Mouse (Mus musculus) spleen, embryonic (tissue): ENCODE measurements around the gene Hpd.

ENCODE experiments used
- CTCF ChIA-PET: fragments of 350-600 bp; sonication (Branson Sonifier 250); formaldehyde crosslinking; loops from one replicate; lab custom pipeline; 2022; lab: Charles Lee

The Hpd gene

DNA sequence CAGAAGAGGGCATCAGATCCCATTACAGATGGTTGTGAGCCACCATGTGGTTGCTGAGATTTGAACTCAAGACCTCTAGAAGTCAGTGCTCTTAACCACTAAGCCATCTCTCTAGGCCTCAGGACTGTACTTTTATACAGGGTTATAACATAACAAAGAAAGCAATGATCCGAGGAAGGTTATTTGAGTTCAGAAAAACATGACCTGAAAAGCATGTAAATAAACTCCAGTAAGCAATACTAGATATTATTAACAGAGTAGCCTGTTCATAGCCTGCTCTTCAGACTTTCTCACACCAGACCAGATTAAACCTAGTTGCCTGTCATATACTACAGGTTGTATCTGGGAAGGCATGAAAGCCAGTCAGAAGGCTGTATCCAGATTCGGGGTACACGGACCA lies 4.8 kb upstream of the Hpd start:
- CTCF ChIA-PET: no interaction called here

DNA sequence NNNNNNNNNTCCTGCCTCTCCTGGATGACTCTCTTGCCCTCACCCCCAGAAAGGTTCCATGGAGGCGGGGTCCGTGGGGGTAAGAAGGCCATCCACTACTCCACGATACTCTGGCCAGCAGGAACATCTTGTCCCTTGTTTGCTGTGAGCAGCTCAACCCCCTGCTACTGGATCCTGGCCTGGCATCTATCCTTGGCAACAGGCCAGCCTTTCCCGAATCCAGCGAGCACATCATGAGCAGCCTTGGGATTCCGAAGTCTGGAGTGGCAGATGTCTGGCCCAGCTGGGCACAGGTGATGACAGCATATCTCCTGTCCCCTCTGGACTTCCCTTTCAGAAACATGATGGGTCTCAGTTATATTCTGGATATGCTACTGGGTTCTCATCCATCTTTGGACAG lies 3.4 kb upstream of the Hpd start:
- CTCF ChIA-PET: no interaction called here

DNA sequence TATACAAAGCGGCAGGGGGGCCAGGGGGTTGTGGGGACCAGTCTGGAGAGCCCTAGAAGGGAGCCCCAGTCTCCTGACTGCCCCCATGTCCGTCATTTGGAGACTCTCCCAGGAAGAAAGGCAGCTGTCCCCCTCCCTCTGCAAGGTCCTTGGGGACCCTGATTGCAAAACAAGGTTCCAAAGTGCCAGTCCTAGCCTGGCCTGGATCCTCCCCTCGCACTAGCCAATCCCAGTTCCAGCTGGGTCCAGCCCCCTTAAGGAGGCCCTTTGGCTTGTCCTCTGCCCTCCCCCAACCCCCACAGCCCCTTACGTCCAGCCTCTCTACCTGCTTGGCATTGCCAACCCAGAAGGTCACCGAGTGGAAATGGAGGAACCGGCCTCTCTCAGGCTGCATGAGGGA lies 991 bp downstream of the Hpd start:
- CTCF ChIA-PET: no interaction called here

DNA sequence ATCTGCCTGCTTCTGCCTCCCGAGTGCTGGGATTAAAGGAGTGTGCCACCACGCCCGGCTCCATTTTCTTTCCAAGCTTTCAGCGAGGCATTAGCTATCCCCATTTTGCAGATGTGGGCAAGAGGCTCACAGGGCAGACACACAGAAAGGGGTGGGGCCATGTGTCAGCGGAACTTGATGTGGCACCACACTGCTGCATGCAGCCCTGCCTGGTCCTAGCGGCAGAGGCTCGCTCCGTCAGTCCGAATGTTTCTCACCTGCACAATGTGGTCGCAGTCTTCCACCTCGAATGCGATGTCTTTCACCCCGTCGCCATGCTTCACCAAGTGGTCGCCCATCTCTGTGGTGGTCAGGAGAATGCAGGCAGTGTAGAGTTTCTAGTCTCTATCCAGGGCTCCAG lies 2.1 kb downstream of the Hpd start:
- CTCF ChIA-PET: no interaction called here

GRCm38 (mm10) chr5:123178792-123179191 lies 3.7 kb downstream of the Hpd start:
- CTCF ChIA-PET: no interaction called here

DNA sequence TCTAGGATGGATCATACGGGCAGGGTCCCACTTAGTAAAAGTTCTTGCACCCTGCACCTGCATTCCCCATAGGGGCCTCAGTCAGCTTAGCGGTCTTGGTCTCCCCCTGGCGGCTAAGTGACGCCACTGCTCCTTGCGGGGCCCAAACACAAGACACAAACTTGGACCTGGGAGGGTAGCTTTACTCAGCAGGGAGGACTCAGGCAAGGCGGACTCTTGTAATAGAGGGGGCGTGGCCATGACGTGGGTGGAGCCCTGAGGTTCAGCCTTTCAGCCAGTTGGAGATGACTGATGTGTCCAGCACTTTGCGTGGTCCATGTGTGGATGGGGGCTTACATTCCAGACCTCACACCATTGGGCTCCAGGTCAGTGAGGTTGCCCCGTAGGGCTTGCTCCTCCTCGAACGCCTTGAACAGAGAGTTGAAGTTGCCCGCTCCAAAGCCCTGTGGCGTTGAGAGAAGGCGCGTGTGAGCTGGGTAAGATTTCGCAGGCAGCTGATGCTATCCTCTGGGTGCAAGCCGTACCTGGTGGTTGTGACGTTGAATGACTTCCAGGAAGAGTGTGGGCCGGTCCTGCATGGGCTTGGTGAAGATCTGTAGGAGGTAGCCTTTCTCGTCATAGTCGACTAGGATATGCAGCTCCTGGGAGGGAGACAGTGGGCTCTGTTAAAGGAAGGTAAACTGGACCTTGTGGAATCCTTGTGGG lies 10.7 kb downstream of the Hpd start:
- CTCF ChIA-PET: interaction anchor here (0.9 to 3.5 kb wide), 5 partner anchors 12 to 111 kb away, joined by 3 to 10 read pairs (median 7); partner anchors contain the start of gene Rhof

- CTCF ChIA-PET: interaction anchor here (3.5 kb wide), 1 partner anchor 37 kb away, joined by 10 read pairs; the partner anchor contains the start of gene Rhof
Observed at GRCm38 (mm10) chr5:123170365-123170764, 12.2 kb downstream of the Hpd start.

DNA sequence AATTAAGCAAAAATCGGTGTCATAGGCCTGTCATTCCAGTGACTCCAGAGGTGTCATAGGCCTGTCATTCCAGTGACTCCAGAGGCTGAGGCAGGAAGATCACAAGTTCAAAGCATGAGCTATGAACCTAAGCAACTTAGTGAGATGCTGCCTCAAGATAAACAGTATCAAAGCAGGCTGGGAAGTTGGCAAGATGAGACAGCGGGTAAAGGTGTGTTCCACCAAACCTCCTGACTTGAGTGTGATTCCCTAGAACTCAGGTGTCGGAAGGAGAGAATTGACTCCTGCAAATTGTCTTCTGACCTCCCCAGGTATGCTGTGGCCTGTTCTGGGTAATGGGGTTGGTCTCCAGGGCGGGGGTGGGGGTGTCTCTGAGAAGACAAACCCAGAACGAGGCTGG lies 13.2 kb downstream of the Hpd start, which contains the start of gene Psmd9:
Gene Psmd9 (plus strand): TSS at position 130 of the 400 bp plus-strand sequence.
- CTCF ChIA-PET: interaction anchor here (3.5 kb wide), 1 partner anchor 36 kb away, joined by 10 read pairs; the partner anchor contains the start of gene Rhof

DNA sequence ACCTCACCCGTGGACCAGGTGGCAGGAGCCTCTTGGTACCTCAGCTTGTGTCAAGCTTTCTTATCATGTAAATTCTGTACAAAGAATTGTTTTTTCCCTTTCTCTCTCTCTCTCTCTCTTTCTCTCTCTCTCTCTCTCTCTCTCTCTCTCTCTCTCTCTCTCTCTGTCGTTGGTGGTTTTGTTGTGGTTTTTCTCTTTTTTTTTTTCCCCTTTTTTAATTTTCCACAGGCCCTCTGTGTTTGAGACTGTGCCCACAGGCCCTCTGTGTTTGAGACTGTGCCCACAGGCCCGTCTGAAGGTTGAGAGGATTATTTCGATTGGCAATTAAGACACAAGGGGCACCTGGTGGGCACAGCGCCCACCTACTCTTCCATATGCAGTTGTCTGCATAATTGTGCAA lies 14.9 kb downstream of the Hpd start:
- CTCF ChIA-PET: no interaction called here

DNA sequence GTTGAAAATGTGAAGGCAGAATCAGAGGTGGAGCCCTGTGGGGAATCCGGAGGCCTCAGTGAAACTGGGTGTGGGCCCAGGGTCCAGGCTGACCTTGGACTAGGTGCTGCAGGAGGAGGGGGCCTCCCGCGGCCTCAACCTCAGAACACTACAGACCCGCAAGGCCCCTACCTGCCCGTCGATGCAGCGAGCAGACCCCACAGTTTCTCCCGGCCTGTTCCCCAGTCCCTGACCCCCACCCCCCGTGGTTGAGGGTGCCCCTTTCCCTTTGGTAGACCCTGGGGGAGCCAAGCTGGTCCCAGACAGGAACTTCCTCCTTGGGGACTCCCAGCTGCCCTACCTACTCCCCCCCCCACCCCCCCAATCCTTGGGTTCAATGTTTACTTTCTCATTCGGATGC lies 16.1 kb downstream of the Hpd start:
- CTCF ChIA-PET: no interaction called here

- CTCF ChIA-PET: no interaction called here
Observed at GRCm38 (mm10) chr5:123162942-123163341, 19.6 kb downstream of the Hpd start.

GRCm38 (mm10) chr5:123160341-123160740 lies 22.2 kb downstream of the Hpd start:
- CTCF ChIA-PET: no interaction called here

DNA sequence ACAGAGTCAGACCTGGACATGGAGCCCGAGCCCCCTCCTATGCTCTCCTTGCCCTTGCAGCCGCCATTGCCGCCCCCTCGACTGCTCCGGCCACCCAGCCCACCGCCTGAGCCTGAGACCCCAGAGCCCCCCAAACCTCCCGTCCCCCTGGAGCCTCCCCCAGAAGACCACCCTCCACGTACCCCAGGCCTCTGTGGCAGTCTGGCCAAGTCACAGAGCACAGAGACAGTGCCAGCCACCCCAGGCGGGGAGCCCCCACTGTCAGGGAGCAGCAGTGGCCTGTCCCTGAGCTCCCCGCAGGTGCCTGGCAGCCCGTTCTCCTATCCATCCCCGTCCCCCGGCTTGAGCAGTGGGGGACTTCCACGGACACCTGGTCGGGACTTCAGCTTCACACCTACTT lies 22.7 kb downstream of the Hpd start:
- CTCF ChIA-PET: no interaction called here

- CTCF ChIA-PET: no interaction called here
Observed at GRCm38 (mm10) chr5:123159446-123159845, 23.1 kb downstream of the Hpd start.

DNA sequence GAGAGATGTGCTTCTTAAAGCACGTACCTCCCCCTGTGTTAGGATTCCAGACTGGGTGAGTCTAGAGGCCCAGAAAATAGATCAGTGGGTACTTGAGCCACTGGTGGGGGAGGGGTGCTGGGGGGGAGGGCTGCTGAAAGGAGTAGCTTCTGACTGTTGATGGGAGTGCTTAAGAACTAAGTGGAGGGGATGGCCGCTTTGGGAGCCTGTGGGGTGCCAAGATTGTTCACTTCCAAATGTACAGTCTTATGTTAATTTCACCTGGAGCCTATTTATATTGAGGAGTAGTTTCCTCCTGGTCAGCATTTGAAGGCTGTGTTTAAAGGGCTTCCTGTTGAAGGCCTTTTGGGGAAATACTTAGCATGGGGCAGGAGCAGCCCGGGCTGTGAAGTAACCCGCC lies 24.6 kb downstream of the Hpd start:
- CTCF ChIA-PET: interaction anchor here (1.4 kb wide), 1 partner anchor 12 kb away, joined by 5 read pairs; no protein-coding TSS in a partner anchor

DNA sequence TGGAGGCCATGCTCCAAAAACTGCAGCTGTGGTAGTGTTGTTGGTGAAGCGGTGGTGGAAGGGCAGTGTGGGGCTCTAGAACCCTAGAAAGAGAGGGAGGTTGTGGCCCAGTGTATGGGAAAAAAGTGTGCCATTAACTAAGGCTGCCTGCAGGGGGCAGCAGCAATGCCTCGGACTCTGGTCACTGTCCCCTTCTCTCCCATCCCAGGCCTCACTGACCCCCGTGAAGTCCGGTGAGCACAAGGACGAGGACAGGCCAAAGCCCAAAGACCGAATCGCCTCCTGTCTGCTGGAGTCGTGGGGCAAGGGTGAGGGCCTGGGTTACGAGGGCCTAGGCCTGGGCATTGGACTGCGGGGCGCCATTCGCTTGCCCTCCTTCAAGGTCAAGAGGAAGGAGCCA lies 25.8 kb downstream of the Hpd start:
- CTCF ChIA-PET: interaction anchor here (0.6 kb wide), 2 partner anchors 23 to 271 kb away, joined by 4 read pairs; no protein-coding TSS in a partner anchor

- CTCF ChIA-PET: interaction anchor here (0.6 to 3.3 kb wide), 4 partner anchors 12 to 1321 kb away, joined by 3 to 38 read pairs (median 6); partner anchors contain the start of gene Rhof
Observed at GRCm38 (mm10) chr5:123155425-123155824, 27.1 kb downstream of the Hpd start.

- CTCF ChIA-PET: interaction anchor here (3.3 kb wide), 1 partner anchor 19 kb away, joined by 38 read pairs; the partner anchor contains the start of gene Rhof
Observed at GRCm38 (mm10) chr5:123152901-123153300, 29.6 kb downstream of the Hpd start.

DNA sequence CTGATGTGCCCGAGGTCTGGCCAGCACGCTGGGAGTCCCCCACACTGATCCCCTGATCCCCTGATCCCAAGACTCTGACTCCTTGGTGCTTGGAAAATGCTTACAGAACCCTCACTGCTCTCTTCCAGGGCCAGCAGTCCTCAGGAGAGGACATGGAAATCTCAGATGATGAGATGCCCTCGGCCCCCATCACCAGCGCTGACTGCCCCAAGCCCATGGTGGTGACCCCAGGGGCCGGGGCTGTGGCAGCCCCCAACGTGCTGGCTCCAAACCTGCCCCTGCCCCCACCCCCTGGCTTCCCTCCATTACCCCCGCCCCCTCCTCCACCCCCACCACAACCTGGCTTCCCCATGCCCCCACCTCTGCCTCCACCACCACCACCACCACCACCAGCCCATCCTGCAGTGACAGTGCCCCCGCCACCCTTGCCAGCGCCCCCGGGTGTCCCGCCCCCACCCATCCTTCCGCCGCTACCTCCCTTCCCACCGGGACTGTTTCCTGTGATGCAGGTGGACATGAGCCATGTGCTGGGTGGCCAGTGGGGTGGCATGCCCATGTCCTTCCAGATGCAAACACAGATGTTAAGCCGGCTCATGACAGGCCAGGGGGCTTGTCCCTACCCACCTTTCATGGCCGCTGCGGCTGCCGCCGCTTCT lies 30.7 kb downstream of the Hpd start:
- CTCF ChIA-PET: interaction anchor here (2.6 kb wide), 1 partner anchor 12 kb away, joined by 24 read pairs; no protein-coding TSS in a partner anchor

- CTCF ChIA-PET: interaction anchor here (0.6 to 2.6 kb wide), 3 partner anchors 11 to 405 kb away, joined by 5 to 26 read pairs (median 24); partner anchors contain the start of gene Rhof
Observed at GRCm38 (mm10) chr5:123151077-123151476, 31.4 kb downstream of the Hpd start.

DNA sequence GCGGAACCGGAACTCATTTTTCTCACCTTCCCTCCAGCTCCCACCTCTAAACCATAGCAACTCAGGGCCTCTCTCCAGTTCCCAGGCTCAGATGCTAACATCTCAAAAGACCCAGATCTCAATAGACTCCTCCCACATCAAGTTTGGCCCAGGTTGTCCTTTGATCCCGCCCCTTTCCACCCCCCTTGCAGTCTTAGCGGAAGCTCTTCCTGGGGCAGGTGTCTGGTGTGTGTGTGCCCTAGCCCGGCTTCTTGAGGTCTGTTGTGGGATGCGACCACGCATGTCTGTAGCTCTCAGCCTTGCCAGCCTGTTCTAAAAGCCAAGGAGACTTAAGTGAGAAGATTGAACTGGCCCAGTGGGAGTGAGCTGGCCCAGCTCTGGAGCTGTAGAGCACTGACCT lies 31.9 kb downstream of the Hpd start:
- CTCF ChIA-PET: interaction anchor here (1.5 to 2.6 kb wide), 3 partner anchors 11 to 83 kb away, joined by 6 to 26 read pairs (median 24); partner anchors contain the start of genes Rhof and Tmem120b
